Mouse (Mus musculus): ENCODE measurements at regions not wholly inside any gene's neighbourhood (a gene's known extent, or its start where the extent isn't known, plus 50 kb on each side); places are given as distances from the start of the nearest gene placed in this dataset.
A peak's percentile ranks its signal among the peaks of the same experiment; 100 is the strongest.

DNA sequence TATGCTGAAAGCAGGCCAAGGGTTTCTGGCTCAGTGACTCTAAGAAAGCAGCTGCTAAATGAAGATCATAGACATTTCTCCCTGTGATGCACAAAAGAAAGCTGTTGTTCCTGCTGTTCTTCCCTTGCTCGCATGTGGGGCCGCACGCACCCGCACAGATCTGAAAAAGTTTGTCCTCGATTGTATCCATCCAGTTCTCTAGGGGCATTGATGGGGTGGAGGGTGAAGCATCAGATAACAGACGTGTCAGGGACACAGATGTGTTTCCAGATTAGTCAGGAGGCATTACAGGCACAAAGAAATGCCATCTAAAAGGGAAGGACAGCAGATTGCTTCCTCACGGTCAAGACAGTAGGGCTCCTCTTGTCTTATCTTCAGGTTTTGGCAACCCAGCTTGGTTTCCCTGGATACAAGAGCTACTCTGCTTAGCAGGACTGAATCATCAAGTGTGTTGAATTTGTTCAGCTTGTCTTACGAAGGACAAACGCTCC is 2001.3 kb downstream of the Pcdh9 start:
- no peak overlapping the region for H3K9ac ChIP-seq
- H3K27ac ChIP-seq (replicated peaks): no peak overlapping the region
- 55% methylated on average over 9 of the region's 9 CpGs for WGBS
- no peaks in the 10 kb centered on the region for H3K27me3 ChIP-seq
- no peak overlapping the region for H3K4me2 ChIP-seq
- H3K4me3 ChIP-seq: no peak overlapping the region
- H3K36me3 ChIP-seq: no peaks in the 10 kb centered on the region
- no peaks in the 10 kb centered on the region for H3K4me1 ChIP-seq (replicated peaks)
- no peaks in the 10 kb centered on the region for H3K9me3 ChIP-seq
- peak; percentile 80 for ATAC-seq (ENCODE audit: low FRiP score, low read depth)

DNA sequence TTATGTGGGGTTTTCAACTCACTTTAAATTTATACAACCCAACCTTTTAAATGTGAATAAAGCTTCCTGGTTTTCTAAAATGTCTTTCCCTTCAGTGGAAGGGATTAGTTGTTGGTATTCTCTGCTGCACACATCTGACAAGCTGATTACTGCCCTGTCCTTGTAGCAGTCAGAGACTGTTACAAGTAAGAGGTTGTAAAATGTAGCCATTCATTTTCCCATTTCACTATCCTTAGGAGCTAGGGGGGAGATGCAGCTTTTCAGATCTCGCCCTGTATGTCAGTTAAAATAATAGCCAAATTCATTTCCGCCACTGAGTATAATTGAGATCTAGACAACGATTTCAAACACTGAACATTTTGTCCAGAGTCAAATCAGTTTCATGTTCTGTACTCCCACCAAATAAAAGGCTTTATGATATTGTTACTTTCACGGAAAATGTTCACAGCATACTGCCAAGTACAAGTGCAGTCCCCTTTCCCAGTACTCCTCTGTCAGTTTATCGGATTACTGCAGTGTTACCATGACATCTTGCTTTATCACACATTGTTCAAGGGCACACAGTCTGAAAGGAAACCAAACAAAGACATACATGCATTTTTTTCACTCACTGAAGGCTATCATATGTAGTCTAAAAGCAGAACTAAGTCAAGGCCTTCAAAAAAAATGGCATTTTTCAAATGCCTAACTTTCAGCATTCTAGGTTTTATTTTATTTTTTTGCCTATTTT is 2024.4 kb downstream of the Pcdh9 start:
- no peaks in the 10 kb centered on the region for H3K27me3 ChIP-seq
- no peaks in the 10 kb centered on the region for H3K36me3 ChIP-seq
- H3K4me1 ChIP-seq (replicated peaks): no peaks in the 10 kb centered on the region
- WGBS: 31% methylated on average over 5 of the region's 5 CpGs
- no peak overlapping the region for H3K27ac ChIP-seq (replicated peaks)
- ATAC-seq (ENCODE audit: low FRiP score, low read depth): no peak
- H3K9ac ChIP-seq: no peak overlapping the region
- H3K4me2 ChIP-seq: no peak overlapping the region
- no peak overlapping the region for H3K4me3 ChIP-seq
- H3K9me3 ChIP-seq: no peaks in the 10 kb centered on the region

DNA sequence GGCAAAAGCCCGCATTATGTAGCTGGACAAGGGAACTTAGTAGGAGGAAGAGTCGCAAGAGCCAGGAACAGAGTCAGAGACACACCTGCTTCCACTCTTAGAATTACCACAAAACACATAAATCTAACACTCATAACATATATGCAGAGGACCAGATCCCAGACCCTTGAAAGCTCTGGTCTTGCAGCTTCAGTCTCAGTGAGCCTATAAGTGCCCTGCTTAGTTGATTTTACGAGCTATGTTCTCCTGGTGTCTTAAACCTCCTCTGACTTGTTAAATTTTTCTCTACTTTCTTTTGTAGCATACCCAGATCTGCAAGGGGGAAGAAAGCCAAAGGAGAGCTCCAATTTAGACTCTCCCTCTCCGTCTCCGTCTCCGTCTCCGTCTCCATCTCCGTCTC is 2038.2 kb downstream of the Pcdh9 start:
- Histone ChIP-seq H3K9ac (no peak overlapping the region), H3K27me3 (no peaks in the 10 kb centered on the region), H3K27ac (replicated peaks) (no peak overlapping the region), H3K9me3 (no peaks in the 10 kb centered on the region), H3K4me1 (replicated peaks) (no peaks in the 10 kb centered on the region), H3K36me3 (no peaks in the 10 kb centered on the region), H3K4me3 (no peak overlapping the region), H3K4me2 (no peak overlapping the region)
- ATAC-seq (ENCODE audit: low FRiP score, low read depth): no peak
- WGBS: 95% methylated on average over 8 of the region's 8 CpGs
